Mouse (Mus musculus) liver, embryonic 11.5 days (tissue): ENCODE measurements around the gene Sned1. TPM values are rescaled to one million over a fixed set of nuclear protein-coding genes. Genes with fewer than 3 reads are reported as not detected.
"Not testable (repeated sequence)": the region's sequence is repeated elsewhere in the genome, so short reads cannot be mapped to it uniquely, and the experiment has no call there.

Experiments used
- ATAC-seq: fragments of 200-750 bp; cut with Nextera tagmentation; replicated peaks from 2 replicates; pipeline ENCODE4 v1.8.0; 2017; ENCODE audit warnings: moderate number of reproducible peaks, mild to moderate bottlenecking, moderate TSS enrichment, moderate library complexity; ENCODE audit not compliant: low FRiP score
- DNase-seq: peaks from one replicate; pipeline ENCODE4 v3.0.0-alpha.2; 2017; ENCODE audit warnings: low spot score
- H3K27ac ChIP-seq: fragments of 300-500 bp; sonication (generic); 2 replicates; pipeline ENCODE4 v1.5.1; 2014; ENCODE audit warnings: mild to moderate bottlenecking, low read depth, low read length, control low read depth
- H3K27me3 ChIP-seq: fragments of 300-500 bp; sonication (generic); replicated peaks from 2 replicates; pipeline ENCODE4 v1.6.1; 2014; ENCODE audit warnings: low read length, mixed read lengths; ENCODE audit not compliant: control insufficient read depth, insufficient read depth
- H3K36me3 ChIP-seq: fragments of 300-500 bp; sonication (generic); 2 replicates; pipeline ENCODE4 v1.6.1; 2014; ENCODE audit warnings: mild to moderate bottlenecking, low read length, moderate library complexity, mixed read lengths; ENCODE audit not compliant: control insufficient read depth, insufficient read depth
- H3K4me1 ChIP-seq: fragments of 300-500 bp; sonication (generic); replicated peaks from 2 replicates; pipeline ENCODE4 v1.6.1; 2014; ENCODE audit warnings: low read length, mixed read lengths; ENCODE audit not compliant: control insufficient read depth, insufficient read depth
- H3K4me2 ChIP-seq: fragments of 300-500 bp; sonication (generic); 2 replicates; pipeline ENCODE4 v1.6.1; 2014; ENCODE audit warnings: mild to moderate bottlenecking, control low read depth, moderate library complexity
- H3K4me3 ChIP-seq: fragments of 300-500 bp; sonication (generic); 2 replicates; pipeline ENCODE4 v1.5.1; 2014; ENCODE audit warnings: low read depth, low read length, control low read depth
- H3K9ac ChIP-seq: fragments of 300-500 bp; sonication (generic); 2 replicates; pipeline ENCODE4 v1.6.1; 2014; ENCODE audit warnings: low read depth, low read length, control low read depth
- H3K9me3 ChIP-seq: fragments of 300-500 bp; sonication (generic); 2 replicates; pipeline ENCODE4 v1.6.1; 2016; ENCODE audit warnings: low read length, inconsistent platforms, mixed read lengths; ENCODE audit not compliant: control insufficient read depth
- WGBS: fragments of 180-500 bp; shearing (Covaris S2); extraction: QIAGEN DNeasy Blood & Tissue Kit; methylation state at CpG from one replicate; pipeline ENCODE4 v1.1.7; 2014; 5-methylcytosine and 5-hydroxymethylcytosine counted together
- polyA plus RNA-seq: library from polyadenylated mRNA; unstranded; fragments of >200 nt; fragmentation: Nextera tagmentation; extraction: Ambion mirVana; gene quantifications from 2 replicates; pipeline ENCODE4 v1.2.1, GENCODE M21; 2014

Gene Sned1
- polyA plus RNA-seq, 1 experiment from 2014 or later = 2.3 TPM

GRCm38 (mm10) chr1:93275561-93275960 is 39.9 kb downstream of the Sned1 start:
- Histone ChIP-seq H3K27me3 (no peaks in the 10 kb centered on the region), H3K9me3 (no peaks in the 10 kb centered on the region), H3K4me3 (no peak overlapping the region), H3K9ac (no peak overlapping the region), H3K27ac (no peak overlapping the region), H3K4me2 (no peak overlapping the region), H3K4me1 (no peaks in the 10 kb centered on the region), H3K36me3 (no peaks in the 10 kb centered on the region)
- 70% methylated on average over 6 of the region's 6 CpGs for WGBS
- no peak for ATAC-seq
- no peak for DNase-seq

GRCm38 (mm10) chr1:93277041-93277440 is 41.4 kb downstream of the Sned1 start:
- DNase-seq = no peak
- Histone ChIP-seq H3K4me1 (no peaks in the 10 kb centered on the region), H3K9me3 (no peaks in the 10 kb centered on the region), H3K9ac (no peak overlapping the region), H3K4me2 (no peak overlapping the region), H3K27ac (no peak overlapping the region), H3K4me3 (no peak overlapping the region), H3K27me3 (no peaks in the 10 kb centered on the region), H3K36me3 (no peaks in the 10 kb centered on the region)
- WGBS = 65% methylated on average over 7 of the region's 7 CpGs
- ATAC-seq = no peak

- DNase-seq (no peak), ATAC-seq (no peak; the same call in 1 of the 2 replicates)
- 50% methylated on average over 3 of the region's 3 CpGs for WGBS
- no peak overlapping the region for H3K4me3 ChIP-seq
- H3K4me1 ChIP-seq = no peaks in the 10 kb centered on the region
- no peaks in the 10 kb centered on the region for H3K36me3 ChIP-seq
- no peaks in the 10 kb centered on the region for H3K9me3 ChIP-seq
- H3K4me2 ChIP-seq = no peak overlapping the region
- H3K27ac ChIP-seq = no peak overlapping the region
- H3K9ac ChIP-seq = no peak overlapping the region
- no peaks in the 10 kb centered on the region for H3K27me3 ChIP-seq
Measured at GRCm38 (mm10) chr1:93289678-93290214, 54.1 kb downstream of the Sned1 start.

- no peaks in the 10 kb centered on the region for H3K36me3 ChIP-seq
- WGBS = 64% methylated on average over 4 of the region's 4 CpGs
- H3K4me2 ChIP-seq = no peak overlapping the region
- H3K4me1 ChIP-seq = no peaks in the 10 kb centered on the region
- H3K27me3 ChIP-seq = no peaks in the 10 kb centered on the region
- no peak for DNase-seq
- H3K27ac ChIP-seq = no peak overlapping the region
- ATAC-seq = no peak
- no peaks in the 10 kb centered on the region for H3K9me3 ChIP-seq
- H3K4me3 ChIP-seq = no peak overlapping the region
- no peak overlapping the region for H3K9ac ChIP-seq
Measured at GRCm38 (mm10) chr1:93290956-93291355, 55.3 kb downstream of the Sned1 start.

- no peaks in the 10 kb centered on the region for H3K9me3 ChIP-seq
- no peaks in the 10 kb centered on the region for H3K36me3 ChIP-seq
- no peak overlapping the region for H3K4me2 ChIP-seq
- DNase-seq (no peak), ATAC-seq (no peak)
- no peak overlapping the region for H3K27ac ChIP-seq
- H3K9ac ChIP-seq = no peak overlapping the region
- no peaks in the 10 kb centered on the region for H3K4me1 ChIP-seq
- 84% methylated on average over 1 of the region's 1 CpGs for WGBS
- H3K4me3 ChIP-seq = no peak overlapping the region
- no peaks in the 10 kb centered on the region for H3K27me3 ChIP-seq
Measured at GRCm38 (mm10) chr1:93291591-93291990, 56.0 kb downstream of the Sned1 start.

- ATAC-seq = no peak
- no peak overlapping the region for H3K4me2 ChIP-seq
- H3K27me3 ChIP-seq = no peaks in the 10 kb centered on the region
- H3K9me3 ChIP-seq = no peaks in the 10 kb centered on the region
- H3K27ac ChIP-seq = no peak overlapping the region
- DNase-seq = no peak
- H3K4me3 ChIP-seq = no peak overlapping the region
- H3K9ac ChIP-seq = no peak overlapping the region
- no peaks in the 10 kb centered on the region for H3K4me1 ChIP-seq
- 82% methylated on average over 8 of the region's 8 CpGs for WGBS
- H3K36me3 ChIP-seq = peaks cover 3% of the 10 kb centered on the region; the same call in 1 of the 2 replicates
Measured at GRCm38 (mm10) chr1:93292006-93292405, 56.4 kb downstream of the Sned1 start.

GRCm38 (mm10) chr1:93294491-93294890 is 58.9 kb downstream of the Sned1 start:
- not testable (repeated sequence) for H3K27me3 ChIP-seq, DNase-seq, ATAC-seq, H3K36me3 ChIP-seq, H3K9me3 ChIP-seq, H3K4me1 ChIP-seq, H3K4me2 ChIP-seq, H3K9ac ChIP-seq, H3K27ac ChIP-seq, H3K4me3 ChIP-seq
- WGBS = 82% methylated on average over 3 of the region's 3 CpGs

- no peak overlapping the region for H3K9ac ChIP-seq
- no peaks in the 10 kb centered on the region for H3K27me3 ChIP-seq
- H3K9me3 ChIP-seq = no peaks in the 10 kb centered on the region
- peaks cover 28% of the 10 kb centered on the region; the same call in 1 of the 2 replicates for H3K36me3 ChIP-seq
- no peak overlapping the region for H3K27ac ChIP-seq
- 88% methylated on average over 4 of the region's 4 CpGs for WGBS
- H3K4me3 ChIP-seq = no peak overlapping the region
- DNase-seq = no peak
- peaks cover 1% of the 10 kb centered on the region; the same call in 1 of the 2 replicates for H3K4me1 ChIP-seq
- ATAC-seq = no peak
- H3K4me2 ChIP-seq = no peak overlapping the region
Measured at GRCm38 (mm10) chr1:93299791-93300190, 64.2 kb downstream of the Sned1 start.

- no peaks in the 10 kb centered on the region for H3K27me3 ChIP-seq
- H3K36me3 ChIP-seq = peaks cover 28% of the 10 kb centered on the region; the same call in 1 of the 2 replicates
- H3K4me3 ChIP-seq = no peak overlapping the region
- ATAC-seq (no peak), DNase-seq (no peak)
- peaks cover 4% of the 10 kb centered on the region; the same call in 1 of the 2 replicates for H3K4me1 ChIP-seq
- no peak overlapping the region for H3K27ac ChIP-seq
- H3K9ac ChIP-seq = no peak overlapping the region
- 80% methylated on average over 3 of the region's 3 CpGs for WGBS
- H3K4me2 ChIP-seq = no peak overlapping the region
- H3K9me3 ChIP-seq = no peaks in the 10 kb centered on the region
Measured at GRCm38 (mm10) chr1:93300578-93300977, 64.9 kb downstream of the Sned1 start.
